Mouse (Mus musculus): ENCODE data around the gene Isyna1. TPM values are rescaled to one million over a fixed set of nuclear protein-coding genes. Genes with fewer than 3 reads are reported as not detected.

Isyna1 gene
- polyA plus RNA-seq, 1 experiment from 2014 or later = 162 TPM

Other genes with a start within 250 kb of the Isyna1 start
- 18.7 and 19.5 TPM in 2 replicates for gene Upf1, start 241.1 kb upstream of the Isyna1 start, polyA plus RNA-seq (2015; fragmentation: Nextera tagmentation; extraction: Ambion mirVana)
- 26.4 and 40.8 TPM in 2 replicates for gene Comp, start 220.8 kb upstream of the Isyna1 start, polyA plus RNA-seq (2015; fragmentation: Nextera tagmentation; extraction: Ambion mirVana)
- gene Crtc1, start 154.8 kb upstream of the Isyna1 start, polyA plus RNA-seq (2015; fragmentation: Nextera tagmentation; extraction: Ambion mirVana) = 26.7 and 29.9 TPM in 2 replicates
- gene Klhl26, start 117.4 kb upstream of the Isyna1 start, polyA plus RNA-seq (2015; fragmentation: Nextera tagmentation; extraction: Ambion mirVana) = 29.0 and 30.3 TPM in 2 replicates
- 24.2 and 26.6 TPM in 2 replicates for gene Tmem59l, start 107.0 kb upstream of the Isyna1 start, polyA plus RNA-seq (2015; fragmentation: Nextera tagmentation; extraction: Ambion mirVana)
- 83.3 and 85.0 TPM in 2 replicates for gene Crlf1, start 101.2 kb upstream of the Isyna1 start, polyA plus RNA-seq (2015; fragmentation: Nextera tagmentation; extraction: Ambion mirVana)
- 139 and 148 TPM in 2 replicates for gene Rex1bd, start 87.6 kb upstream of the Isyna1 start, polyA plus RNA-seq (2015; fragmentation: Nextera tagmentation; extraction: Ambion mirVana)
- 856 and 861 TPM in 2 replicates for gene Uba52, start 83.6 kb upstream of the Isyna1 start, polyA plus RNA-seq (2015; fragmentation: Nextera tagmentation; extraction: Ambion mirVana)
- gene Fkbp8, start 66.6 kb upstream of the Isyna1 start, polyA plus RNA-seq (2015; fragmentation: Nextera tagmentation; extraction: Ambion mirVana) = 284 and 290 TPM in 2 replicates
- gene Kxd1, start 66.4 kb upstream of the Isyna1 start, polyA plus RNA-seq (2015; fragmentation: Nextera tagmentation; extraction: Ambion mirVana) = 49.3 and 53.4 TPM in 2 replicates
- gene Ell, start 54.9 kb upstream of the Isyna1 start, polyA plus RNA-seq (2015; fragmentation: Nextera tagmentation; extraction: Ambion mirVana) = 20.9 and 21.4 TPM in 2 replicates
- gene Ssbp4, start 14.5 kb downstream of the Isyna1 start, polyA plus RNA-seq (2015; fragmentation: Nextera tagmentation; extraction: Ambion mirVana) = 115 and 131 TPM in 2 replicates
- gene Lrrc25, start 21.8 kb downstream of the Isyna1 start, polyA plus RNA-seq (2015; fragmentation: Nextera tagmentation; extraction: Ambion mirVana) = 1.9 and 2.3 TPM in 2 replicates
- gene Gdf15, start 38.1 kb downstream of the Isyna1 start, polyA plus RNA-seq (2015; fragmentation: Nextera tagmentation; extraction: Ambion mirVana) = 0.18 TPM in 1 of 2 replicates, not detected in the other
- 68.2 and 71.1 TPM in 2 replicates for gene Pgpep1, start 66.0 kb downstream of the Isyna1 start, polyA plus RNA-seq (2015; fragmentation: Nextera tagmentation; extraction: Ambion mirVana)
- gene Lsm4, start 78.9 kb downstream of the Isyna1 start, polyA plus RNA-seq (2015; fragmentation: Nextera tagmentation; extraction: Ambion mirVana) = 240 and 246 TPM in 2 replicates
- 57.3 and 61.1 TPM in 2 replicates for gene Jund, start 104.6 kb downstream of the Isyna1 start, polyA plus RNA-seq (2015; fragmentation: Nextera tagmentation; extraction: Ambion mirVana)
- gene Iqcn, start 109.1 kb downstream of the Isyna1 start, polyA plus RNA-seq (2015; fragmentation: Nextera tagmentation; extraction: Ambion mirVana) = not detected in 2 replicates
- not detected in 2 replicates for gene Gm3336, start 124.2 kb downstream of the Isyna1 start, polyA plus RNA-seq (2015; fragmentation: Nextera tagmentation; extraction: Ambion mirVana)
- gene Pde4c, start 129.3 kb downstream of the Isyna1 start, polyA plus RNA-seq (2015; fragmentation: Nextera tagmentation; extraction: Ambion mirVana) = 0.04 and 0.06 TPM in 2 replicates
- 18.0 and 19.6 TPM in 2 replicates for gene Rab3a, start 160.3 kb downstream of the Isyna1 start, polyA plus RNA-seq (2015; fragmentation: Nextera tagmentation; extraction: Ambion mirVana)
- gene Mpv17l2, start 166.6 kb downstream of the Isyna1 start, polyA plus RNA-seq (2015; fragmentation: Nextera tagmentation; extraction: Ambion mirVana) = 29.2 and 36.6 TPM in 2 replicates
- 78.1 and 81.3 TPM in 2 replicates for gene Pik3r2, start 182.3 kb downstream of the Isyna1 start, polyA plus RNA-seq (2015; fragmentation: Nextera tagmentation; extraction: Ambion mirVana)
- 13.1 and 14.0 TPM in 2 replicates for gene Mast3, start 210.7 kb downstream of the Isyna1 start, polyA plus RNA-seq (2015; fragmentation: Nextera tagmentation; extraction: Ambion mirVana)
- gene Il12rb1, start 214.1 kb downstream of the Isyna1 start, polyA plus RNA-seq (2015; fragmentation: Nextera tagmentation; extraction: Ambion mirVana) = 0.06 TPM in 1 of 2 replicates, not detected in the other
- gene Arrdc2, start 245.3 kb downstream of the Isyna1 start, polyA plus RNA-seq (2015; fragmentation: Nextera tagmentation; extraction: Ambion mirVana) = 6.1 and 6.2 TPM in 2 replicates

Data from limb, embryonic 13.5 days (tissue).